Mouse (Mus musculus): ENCODE results near the gene Gemin7. TPM values are rescaled to one million over a fixed set of nuclear protein-coding genes. Genes with fewer than 3 reads are reported as not detected.

Gemin7 gene
- total RNA-seq, 2 experiments from 2014 or later = 59.1 to 65.1 TPM

- intact Hi-C loops (cut with DNase I) = no loop called here
- no peak for DNase-seq
These were observed 2.4 kb upstream of the Gemin7 start for GRCm38 (mm10) chr7:19579751-19580150.

GRCm38 (mm10) chr7:19578436-19578835 is 1.0 kb upstream of the Gemin7 start:
- no peak for DNase-seq
- intact Hi-C loops (cut with DNase I) = no loop called here

GRCm38 (mm10) chr7:19577877-19578414 is 551 bp upstream of the Gemin7 start:
- intact Hi-C loops (cut with DNase I) = no loop called here
- no peak for DNase-seq

DNA sequence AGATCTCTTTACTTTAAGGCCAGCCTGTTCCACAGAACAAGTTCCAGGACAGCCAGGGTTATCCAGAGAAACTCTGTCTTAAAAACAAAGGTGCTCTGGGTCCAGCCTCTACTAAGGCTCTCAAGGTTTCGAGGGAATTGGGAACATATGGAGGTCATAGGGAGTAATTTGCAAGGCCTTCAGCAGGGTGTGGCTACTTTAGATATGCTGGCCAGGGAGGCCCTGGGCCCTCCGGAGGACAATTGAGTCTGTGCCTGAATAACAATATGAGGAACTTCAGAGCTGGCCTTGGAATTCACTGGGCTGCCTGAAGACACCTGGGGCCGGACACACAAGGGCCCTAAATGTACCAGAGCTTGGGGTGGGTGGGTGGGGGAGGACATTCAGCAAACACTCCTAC is 1.8 kb downstream of the Gemin7 start:
- intact Hi-C loops (cut with DNase I) = no loop called here
- DNase-seq = no peak

- DNase-seq = no peak
- intact Hi-C loops (cut with DNase I) = loop anchor here (5.0 kb wide), 2 partner anchors 51 to 66 kb away; partner anchors contain the start of genes Bloc1s3 and Trappc6a
These were observed 3.6 kb downstream of the Gemin7 start for GRCm38 (mm10) chr7:19573776-19574140.

GRCm38 (mm10) chr7:19572926-19573775 is 4.2 kb downstream of the Gemin7 start:
- intact Hi-C loops (cut with DNase I) = loop anchor here (5.0 kb wide), 2 partner anchors 51 to 66 kb away; partner anchors contain the start of genes Bloc1s3 and Trappc6a
- peak; percentile 70 to 84 for DNase-seq

DNA sequence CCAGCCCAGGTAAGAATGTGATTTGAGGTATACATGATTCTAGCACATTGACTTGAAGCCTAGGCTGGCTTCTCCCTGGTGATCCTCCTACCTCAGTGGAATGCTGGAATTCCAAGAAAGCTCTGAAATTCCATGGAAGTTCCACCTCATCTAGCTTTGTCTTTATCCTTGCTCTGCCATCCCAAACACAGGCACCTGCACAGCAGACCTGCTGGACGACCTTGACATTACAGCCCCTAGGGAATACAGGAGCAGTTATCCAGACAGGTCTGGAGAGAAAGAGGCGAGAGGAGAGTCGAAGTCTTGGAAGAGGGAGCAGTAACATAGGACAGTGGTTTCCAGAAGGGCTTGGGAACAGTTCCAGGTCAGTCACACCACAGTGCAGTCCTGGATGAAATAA is 7.7 kb downstream of the Gemin7 start:
- intact Hi-C loops (cut with DNase I) = loop anchor here (5.0 kb wide), 2 partner anchors 47 to 62 kb away; partner anchors contain the start of genes Bloc1s3 and Trappc6a

DNA sequence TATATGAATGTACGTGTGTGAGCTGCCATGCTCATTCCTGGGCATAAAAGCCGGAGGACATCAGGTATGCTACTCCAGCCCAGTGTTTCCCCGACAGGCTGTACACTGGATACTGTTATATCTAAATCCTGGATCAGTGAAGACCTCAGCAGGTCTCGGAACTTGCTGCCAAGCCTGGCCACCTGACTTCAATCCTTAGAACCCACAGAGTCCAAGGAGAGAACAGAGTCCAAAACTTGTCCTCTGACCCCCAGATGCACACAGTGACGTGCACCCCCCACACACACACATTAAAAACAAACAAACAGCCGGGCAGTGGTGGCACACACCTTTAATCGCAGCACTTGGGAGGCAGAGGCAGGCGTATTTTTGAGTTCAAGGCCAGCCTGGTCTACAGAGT is 10.0 kb downstream of the Gemin7 start:
- intact Hi-C loops (cut with DNase I) = no loop called here
- no peak for DNase-seq

More for the DNA sequence above, 7.7 kb downstream of the Gemin7 start:
- no peak for DNase-seq

DNA sequence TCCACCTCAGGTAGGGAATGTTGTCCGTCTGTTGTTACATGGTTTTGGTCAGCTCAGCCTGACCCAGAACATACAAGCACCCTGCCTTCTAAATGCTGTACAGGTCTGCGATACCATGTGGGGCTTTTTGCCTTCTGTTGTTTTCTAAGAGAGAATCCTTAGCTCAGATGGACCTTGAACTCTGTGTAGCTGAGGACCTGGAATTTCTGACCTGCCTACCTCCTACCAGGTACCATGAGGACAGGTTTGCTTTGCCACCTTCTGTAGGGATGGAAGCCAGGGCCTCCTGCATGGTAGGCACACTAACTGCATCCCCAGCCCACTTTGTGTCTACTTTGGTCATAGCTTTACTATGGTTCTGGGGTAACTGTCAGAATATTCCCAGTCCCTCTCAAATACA is 11.6 kb downstream of the Gemin7 start:
- no peak for DNase-seq
- intact Hi-C loops (cut with DNase I) = no loop called here

DNA sequence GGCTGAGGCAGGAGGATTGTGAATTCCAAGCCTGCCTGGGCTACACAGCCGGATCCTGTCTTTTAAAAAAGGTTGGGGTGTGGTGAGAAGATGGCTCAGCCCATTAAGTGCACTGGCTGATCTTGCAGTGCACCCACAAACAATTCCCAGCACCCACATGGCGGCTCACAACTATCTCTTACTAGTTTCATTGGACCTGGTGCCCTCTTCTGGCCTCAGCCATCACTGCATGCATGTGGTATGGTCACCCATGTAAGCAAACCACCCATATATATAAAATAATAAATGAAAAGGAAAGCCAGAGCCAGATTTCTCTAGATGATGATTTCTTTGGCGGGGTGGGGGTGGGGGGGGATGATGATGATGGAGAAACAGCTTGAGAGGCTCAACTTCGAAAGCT is 12.9 kb downstream of the Gemin7 start:
- intact Hi-C loops (cut with DNase I) = no loop called here

DNA sequence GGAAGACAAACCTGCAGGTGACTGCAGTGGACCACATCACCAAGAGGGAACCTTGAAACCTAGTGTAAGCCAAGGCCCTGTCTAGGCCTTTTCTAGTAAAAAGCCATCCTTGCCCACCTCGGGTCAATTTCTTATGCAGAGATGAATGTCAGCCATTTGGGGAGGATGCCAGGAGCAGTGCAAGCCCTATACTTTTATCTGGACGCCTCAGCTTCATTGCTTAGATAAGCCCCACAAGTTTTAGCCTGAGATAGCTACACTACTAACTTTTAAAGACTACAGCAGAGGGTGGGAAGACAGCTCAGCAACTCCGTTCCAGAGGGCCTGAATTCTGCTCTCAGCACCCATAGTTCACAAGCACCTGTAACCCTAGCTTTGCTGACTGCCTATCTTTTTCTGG is 13.5 kb downstream of the Gemin7 start:
- intact Hi-C loops (cut with DNase I) = no loop called here
- DNase-seq = no peak

More for the DNA sequence above, 12.9 kb downstream of the Gemin7 start:
- no peak for DNase-seq

DNA sequence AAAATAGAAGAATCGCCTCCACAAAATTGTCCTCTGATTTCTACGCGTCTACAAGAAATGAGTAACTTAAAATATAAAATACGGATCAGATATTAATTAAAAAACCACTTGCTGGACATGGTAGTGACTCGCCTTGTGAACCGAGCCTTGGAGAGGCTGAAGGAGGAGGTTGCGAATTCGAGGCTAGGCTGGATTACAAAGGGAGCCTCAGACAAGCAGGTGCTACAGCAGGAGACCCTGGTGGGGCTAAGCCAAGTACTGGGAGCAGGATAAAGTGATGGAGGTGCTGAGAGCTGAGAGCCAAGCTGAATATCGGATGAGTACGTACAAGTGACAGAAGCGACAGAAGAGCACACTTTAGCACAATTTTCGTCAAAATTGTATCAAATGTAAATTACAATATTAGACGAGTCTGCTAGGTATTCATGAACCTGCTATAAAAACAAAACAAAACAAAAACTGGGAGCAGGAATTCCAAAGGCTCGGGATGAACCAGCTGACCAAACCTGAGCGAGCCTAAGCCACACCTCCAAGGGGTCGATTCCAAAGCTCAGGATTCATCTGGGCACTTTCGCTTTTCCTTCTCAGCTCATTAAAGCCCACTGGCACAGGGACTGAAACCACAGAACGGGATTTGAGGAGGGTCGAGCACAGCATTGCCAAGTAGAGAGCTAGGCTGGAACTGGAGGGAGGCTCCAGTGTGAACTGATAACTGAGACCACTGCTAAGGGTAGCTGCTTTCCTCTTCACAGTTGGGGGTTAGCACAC is 14.6 kb downstream of the Gemin7 start, which contains the start of gene Ppp1r37:
Gene Ppp1r37, minus strand, starts transcription at position 434 of the 768 bp plus-strand sequence.
- DNase-seq = no peak
- intact Hi-C loops (cut with DNase I) = no loop called here

DNA sequence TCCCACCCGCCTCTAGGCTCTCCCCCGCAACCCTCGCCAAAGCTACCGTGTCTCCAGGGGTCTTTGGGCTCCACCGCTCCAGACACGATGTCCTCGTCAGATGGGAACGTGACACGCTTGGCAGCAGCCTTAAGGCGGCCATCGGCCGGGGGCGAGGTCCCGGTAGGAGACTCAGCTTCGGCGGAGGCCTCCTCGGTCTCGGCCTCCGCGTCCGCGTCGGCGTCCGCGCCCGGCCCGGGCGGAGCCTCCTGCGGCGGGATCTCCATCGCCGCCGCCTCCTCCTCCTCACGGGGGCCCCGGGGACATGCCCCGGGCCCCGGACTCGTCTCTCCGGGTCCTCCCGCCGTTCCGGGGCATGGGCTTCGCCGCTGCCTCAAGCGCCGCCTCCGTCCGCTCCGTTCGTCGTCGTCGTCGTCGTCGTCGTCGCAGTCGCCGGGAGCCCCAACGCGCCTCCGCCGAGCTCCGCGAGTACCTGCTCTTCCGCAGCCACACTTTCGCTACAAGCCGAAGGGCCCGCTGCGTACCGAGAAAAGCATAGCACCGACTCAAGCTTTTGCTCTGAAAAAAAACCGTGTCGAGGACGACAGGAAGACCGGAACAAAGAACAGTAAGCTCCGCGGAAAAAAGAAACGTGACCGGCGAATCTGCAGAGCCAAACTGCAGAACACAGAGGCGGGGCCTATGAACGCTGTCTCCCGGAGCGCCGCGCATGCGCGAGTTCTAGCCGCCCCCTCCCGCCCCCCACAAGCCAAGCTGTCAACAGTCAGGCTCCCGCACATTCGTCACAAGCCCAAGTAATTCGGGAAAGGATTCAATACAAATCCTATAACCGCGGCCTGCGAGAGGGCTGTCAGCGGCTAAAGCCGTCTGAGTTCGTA is 15.4 kb downstream of the Gemin7 start:
- intact Hi-C loops (cut with DNase I) = no loop called here
- DNase-seq = peak; percentile 88

DNA sequence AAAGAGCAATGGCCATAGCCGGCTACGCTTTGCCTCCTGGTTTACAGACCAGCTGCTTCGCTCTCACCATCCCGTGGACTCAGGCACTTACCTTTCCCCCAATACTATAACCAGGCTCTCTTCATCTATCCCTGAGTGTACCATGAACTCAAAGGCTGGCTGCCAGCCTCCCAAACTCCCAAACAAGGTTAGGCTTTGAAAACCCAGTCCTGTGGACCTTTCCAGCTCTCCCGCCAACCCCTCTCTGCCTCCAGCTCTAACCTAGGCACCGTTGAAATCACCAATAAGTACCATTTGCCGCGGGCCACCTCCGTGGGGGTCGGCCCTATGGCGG is 16.0 kb downstream of the Gemin7 start:
- intact Hi-C loops (cut with DNase I) = no loop called here
- DNase-seq = no peak

DNA sequence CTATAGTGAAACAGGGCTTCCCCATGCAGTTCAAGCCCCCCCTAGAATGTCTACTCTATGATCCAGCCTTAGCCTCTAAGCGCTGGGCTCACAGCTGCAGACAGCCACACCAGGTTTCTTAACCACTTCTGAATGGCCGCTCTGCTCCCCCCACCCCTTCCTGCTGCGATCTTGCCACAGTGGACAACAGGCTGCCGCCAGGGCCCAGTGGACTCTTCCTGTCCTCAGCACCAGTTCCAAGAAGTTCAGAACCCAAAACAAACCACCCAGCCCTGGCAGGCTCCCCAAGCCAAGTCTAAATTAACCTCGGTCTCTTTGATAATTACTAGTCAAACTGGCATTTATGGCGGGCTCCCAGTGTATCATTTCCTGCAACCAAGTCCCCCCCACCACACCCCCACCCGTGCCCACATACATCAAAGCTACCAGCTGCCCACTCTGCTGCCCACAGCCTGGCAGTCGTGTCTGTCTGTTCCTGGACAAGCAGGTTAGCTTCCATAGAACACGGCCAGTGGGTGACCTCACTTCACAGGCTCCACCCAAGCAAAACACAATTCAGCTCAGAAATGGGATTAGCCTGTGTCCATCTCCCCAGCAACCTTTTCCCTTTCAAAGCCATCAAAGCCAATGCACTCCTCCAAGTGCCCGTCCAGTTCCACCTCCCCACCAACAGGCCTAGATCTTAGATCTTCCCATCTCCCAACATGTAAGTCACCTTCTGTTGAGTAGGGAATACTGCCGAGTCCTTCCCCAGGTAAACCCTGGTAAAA is 16.7 kb downstream of the Gemin7 start:
- intact Hi-C loops (cut with DNase I) = no loop called here
- DNase-seq = no peak

GRCm38 (mm10) chr7:19558965-19559364 is 18.4 kb downstream of the Gemin7 start:
- intact Hi-C loops (cut with DNase I) = no loop called here
- no peak for DNase-seq

DNA sequence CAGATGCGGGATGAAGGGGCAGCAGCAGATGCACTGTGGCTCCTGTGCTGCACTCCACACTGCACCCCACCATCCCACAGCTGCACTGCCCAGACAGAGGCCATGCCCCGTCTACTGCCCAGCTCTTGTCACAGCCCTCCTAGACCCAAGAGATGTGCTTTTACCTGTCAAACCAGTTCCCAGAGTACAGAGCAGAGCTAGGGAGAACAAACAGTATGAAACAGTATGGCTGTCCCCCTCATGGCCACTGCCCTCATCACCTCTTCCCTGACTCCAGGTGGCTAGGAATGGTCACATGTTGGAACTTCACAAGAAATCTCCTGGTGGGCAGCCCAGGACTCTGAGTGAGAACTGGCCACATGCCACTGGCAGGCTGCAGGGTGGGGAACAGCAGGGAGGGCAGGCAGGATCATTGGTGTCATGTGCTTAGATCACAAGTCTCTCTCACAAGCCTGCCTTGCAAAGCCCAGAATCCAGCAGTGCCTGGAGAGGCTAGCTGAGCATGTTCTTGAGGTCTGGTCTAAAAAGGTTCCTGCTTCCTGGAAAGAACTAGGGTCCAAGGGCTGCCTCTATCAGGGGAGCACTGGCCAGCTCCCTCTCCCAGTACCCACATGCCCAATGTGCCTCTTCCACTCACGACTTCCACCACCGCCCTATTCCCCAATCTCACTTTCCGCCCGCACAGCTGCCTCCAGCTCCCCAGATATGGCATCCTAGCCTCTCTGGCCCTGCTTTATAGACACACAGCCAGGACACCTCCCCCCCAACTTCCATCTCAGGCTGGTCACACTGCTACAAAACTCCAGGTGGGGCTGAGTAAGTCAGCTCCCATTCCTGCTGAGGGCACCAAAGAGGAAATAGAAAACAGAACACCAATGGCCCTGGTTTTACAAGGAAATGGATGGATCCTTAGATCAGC is 19.2 kb downstream of the Gemin7 start:
- no peak for DNase-seq
- intact Hi-C loops (cut with DNase I) = no loop called here

GRCm38 (mm10) chr7:19557086-19557485 is 20.3 kb downstream of the Gemin7 start:
- intact Hi-C loops (cut with DNase I) = no loop called here
- DNase-seq = no peak
